8 mouse cellular contexts compared by ENCODE assay signal in the genomic region with DNA sequence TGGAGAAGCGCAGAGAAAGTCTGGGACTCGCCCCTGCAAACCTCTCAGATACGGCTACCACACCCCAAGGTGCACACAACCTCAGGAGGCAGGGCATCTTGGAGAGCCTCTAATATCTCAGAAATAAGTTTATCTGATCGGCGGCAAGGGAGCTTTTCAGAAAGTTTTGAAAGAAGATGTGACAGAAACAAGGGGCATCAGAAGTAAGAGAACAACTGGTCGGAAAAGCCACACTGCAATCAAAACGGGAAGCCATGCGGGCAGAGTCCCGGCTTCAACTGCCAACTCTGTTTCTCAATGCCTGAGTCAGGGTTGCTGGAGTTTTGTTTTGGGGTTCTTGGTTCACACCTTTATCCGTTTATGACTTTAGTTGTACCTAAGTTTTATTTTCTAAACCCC. TPM values are rescaled to one million over a fixed set of nuclear protein-coding genes. Genes with fewer than 3 reads are reported as not detected.
A peak's percentile ranks its signal among the peaks of the same experiment; 100 is the strongest.
DNase-seq lines count a peak whose midpoint lies in the region; ATAC-seq and TF ChIP-seq lines count a peak whose summit lies in the region.

No protein-coding gene starts in this region.

- H3K36me3 ChIP-seq in kidney, postnatal 0 days (ENCODE audit: insufficient read depth, low read length): no peaks in the 10 kb centered on the region
- H3K36me3 ChIP-seq in embryonic facial prominence, embryonic 10.5 days (replicated peaks): no peaks in the 10 kb centered on the region
- H3K36me3 ChIP-seq in midbrain, embryonic 15.5 days (replicated peaks): no peaks in the 10 kb centered on the region

- peaks cover 32% of the 10 kb centered on the region for H3K4me1 ChIP-seq in kidney, postnatal 0 days (replicated peaks; ENCODE audit: insufficient read depth, low read length)
- H3K4me1 ChIP-seq in embryonic facial prominence, embryonic 10.5 days: peaks cover 29% of the 10 kb centered on the region
- H3K4me1 ChIP-seq in midbrain, embryonic 15.5 days: peaks cover 17% of the 10 kb centered on the region

- ATAC-seq in kidney, postnatal 0 days (replicated peaks; ENCODE audit: low FRiP score, low read depth): no peak
- no peak for ATAC-seq in midbrain, embryonic 15.5 days (replicated peaks)

- WGBS in kidney, postnatal 0 days: 14% methylated on average over 10 of the region's 10 CpGs
- WGBS in embryonic facial prominence, embryonic 10.5 days: 20% methylated on average over 10 of the region's 10 CpGs
- 23% methylated on average over 10 of the region's 10 CpGs for WGBS in midbrain, embryonic 15.5 days

- no peaks in the 10 kb centered on the region for H3K27me3 ChIP-seq in kidney, postnatal 0 days (ENCODE audit: insufficient read depth, low read length)
- peaks cover 70% of the 10 kb centered on the region for H3K27me3 ChIP-seq in embryonic facial prominence, embryonic 10.5 days (replicated peaks; ENCODE audit: low read depth, poor library complexity, severe bottlenecking)
- peaks cover 28% of the 10 kb centered on the region for H3K27me3 ChIP-seq in midbrain, embryonic 15.5 days (replicated peaks)

- peak overlapping the region; percentile 83 for H3K9ac ChIP-seq in kidney, postnatal 0 days (ENCODE audit: low read depth, low read length)
- 0 out of 2 replicates have a peak overlapping the region, but pooled peaks have one; percentile 53 for H3K9ac ChIP-seq in midbrain, embryonic 15.5 days

- H3K4me2 ChIP-seq in kidney, postnatal 0 days (ENCODE audit: low read length): peak overlapping the region; percentile 93
- H3K4me2 ChIP-seq in midbrain, embryonic 15.5 days: peak overlapping the region; percentile 100

- peak overlapping the region; percentile 91 for H3K27ac ChIP-seq in kidney, postnatal 0 days
- H3K27ac ChIP-seq in embryonic facial prominence, embryonic 10.5 days (replicated peaks): peak overlapping the region; percentile 84; the same call in 1 of the 2 replicates
- H3K27ac ChIP-seq in midbrain, embryonic 15.5 days: no peak overlapping the region

- H3K4me3 ChIP-seq in kidney, postnatal 0 days (replicated peaks; ENCODE audit: low read depth, low read length): peak overlapping the region; percentile 82
- H3K4me3 ChIP-seq in embryonic facial prominence, embryonic 10.5 days: peak overlapping the region; percentile 73
- H3K4me3 ChIP-seq in midbrain, embryonic 15.5 days: peak overlapping the region; percentile 57

- no peaks in the 10 kb centered on the region for H3K9me3 ChIP-seq in kidney, postnatal 0 days (replicated peaks; ENCODE audit: low read length)
- no peaks in the 10 kb centered on the region for H3K9me3 ChIP-seq in embryonic facial prominence, embryonic 10.5 days
- no peaks in the 10 kb centered on the region for H3K9me3 ChIP-seq in midbrain, embryonic 15.5 days

- no peak for TF ChIP-seq CTCF in kidney, postnatal 0 days (IDR thresholded peaks at IDR 0.05; ENCODE audit: low read depth)

- no peak for DNase-seq in kidney, postnatal 0 days (ENCODE audit: low spot score)
- DNase-seq in kidney, postnatal 36 days: no peak
- no peak for DNase-seq in embryonic facial prominence, embryonic 10.5 days (ENCODE audit: low spot score)
- DNase-seq in induced T-regulatory cell, adult 2 months (ENCODE audit: low read depth): peak; percentile 71
- no peak for DNase-seq in ovary, adult 18-20 months (ENCODE audit: low spot score)
- no peak for DNase-seq in testis, postnatal 10 days (ENCODE audit: low spot score)
- DNase-seq in adrenal gland, postnatal 25 days: no peak

RNA-seq across cellular contexts. Expression of gene Rcsd1, which starts 2.3 kb away (rescaled TPM):
- polyA plus RNA-seq in kidney, postnatal 0 days (2015; fragmentation: Nextera tagmentation; extraction: Ambion mirVana): 53.7 and 57.5 TPM in 2 replicates
- polyA plus RNA-seq in embryonic facial prominence, embryonic 10.5 days (2016; fragmentation: Nextera tagmentation; extraction: Ambion mirVana): 10.3 and 10.8 TPM in 2 replicates
- 9.6 and 10.2 TPM in 2 replicates for polyA plus RNA-seq in midbrain, embryonic 15.5 days (2015; fragmentation: Nextera tagmentation; extraction: Ambion mirVana)
- 16.1 and 19.1 TPM in 2 replicates for total RNA-seq in adrenal gland, postnatal 25 days (2021)

RNA-seq across cellular contexts. Expression of gene Creg1, which starts 56.3 kb away (rescaled TPM):
- 89.9 and 90.2 TPM in 2 replicates for polyA plus RNA-seq in kidney, postnatal 0 days (2015; fragmentation: Nextera tagmentation; extraction: Ambion mirVana)
- polyA plus RNA-seq in embryonic facial prominence, embryonic 10.5 days (2016; fragmentation: Nextera tagmentation; extraction: Ambion mirVana): 32.4 and 40.5 TPM in 2 replicates
- 29.3 and 31.6 TPM in 2 replicates for polyA plus RNA-seq in midbrain, embryonic 15.5 days (2015; fragmentation: Nextera tagmentation; extraction: Ambion mirVana)
- 49.1 and 54.8 TPM in 2 replicates for total RNA-seq in adrenal gland, postnatal 25 days (2021)
